8 mouse cellular contexts compared by ENCODE assay signal in the genomic region with DNA sequence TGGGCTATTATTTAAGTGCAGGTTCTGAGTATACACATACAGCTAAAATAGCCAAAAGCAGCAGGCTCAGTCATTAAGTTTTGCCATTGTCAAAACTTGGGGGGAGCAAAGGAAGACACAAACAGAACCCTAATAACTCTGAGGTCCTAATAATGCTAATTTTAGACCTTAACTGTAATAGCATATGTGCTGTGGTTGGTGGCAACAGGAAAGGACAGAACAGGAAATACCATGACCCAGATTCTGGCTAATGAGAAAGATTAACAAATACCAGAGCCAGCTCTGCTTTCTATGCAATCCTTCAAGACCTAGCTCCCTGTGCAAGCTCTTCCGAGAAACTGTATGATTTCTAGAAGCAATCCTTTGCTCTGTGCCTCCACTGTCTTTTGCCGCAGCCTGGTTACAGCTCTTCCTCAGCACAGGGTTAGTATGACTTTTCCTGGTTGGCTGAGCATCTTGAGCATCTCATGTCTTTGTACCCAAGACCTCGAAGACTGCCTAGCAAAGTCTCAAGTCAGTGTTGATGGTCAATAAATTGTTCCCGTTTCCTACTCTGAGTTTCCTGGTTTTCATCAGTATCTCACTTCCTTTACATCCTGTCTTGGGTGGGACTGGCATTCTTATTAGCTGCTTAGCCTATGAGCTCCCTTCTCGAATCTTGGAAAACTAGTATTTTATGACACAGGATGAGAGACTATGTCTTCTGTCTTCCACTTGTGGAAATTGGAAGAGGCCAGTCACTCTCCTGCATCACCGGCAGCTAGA. TPM values are rescaled to one million over a fixed set of nuclear protein-coding genes. Genes with fewer than 3 reads are reported as not detected.
A peak's percentile ranks its signal among the peaks of the same experiment; 100 is the strongest.
DNase-seq lines count a peak whose midpoint lies in the region; ATAC-seq lines count a peak whose summit lies in the region.

No protein-coding gene starts in this region.

- no peak for ATAC-seq in forebrain, embryonic 14.5 days
- peak; percentile 28 for ATAC-seq in CD4-positive, CD25-positive, alpha-beta regulatory T cell, adult 4 months
- ATAC-seq in heart, embryonic 13.5 days (ENCODE audit: extremely low read depth, insufficient number of reproducible peaks, low FRiP score, low TSS enrichment) = no peak
- ATAC-seq in liver, embryonic 16.5 days (ENCODE audit: low read depth) = peak; percentile 41; the same call in 1 of the 2 replicates

- 89% methylated on average over 6 of the region's 6 CpGs for WGBS in forebrain, embryonic 14.5 days
- WGBS in forebrain, embryonic 10.5 days = 91% methylated on average over 6 of the region's 6 CpGs
- 59% methylated on average over 6 of the region's 6 CpGs for WGBS in heart, embryonic 13.5 days
- WGBS in liver, embryonic 16.5 days (ENCODE audit: insufficient replicate concordance) = 38% methylated on average over 6 of the region's 6 CpGs

- no peak for DNase-seq in forebrain, embryonic 14.5 days (ENCODE audit: low spot score)
- DNase-seq in forebrain, embryonic 10.5 days (ENCODE audit: extremely low spot score, low spot score) = no peak
- DNase-seq in urinary bladder, adult 2 months (ENCODE audit: low spot score) = no peak
- DNase-seq in frontal cortex, postnatal 14 days (ENCODE audit: low spot score in 2 of 2) = no peak
- DNase-seq in c-Kit-positive CD71-positive TER-119-positive erythroid progenitor cells, embryonic 14.5 days (ENCODE audit: low spot score) = no peak

- no peak overlapping the region for H3K4me2 ChIP-seq in forebrain, embryonic 14.5 days (ENCODE audit: low read length)
- peak overlapping the region; percentile 61 for H3K4me2 ChIP-seq in heart, embryonic 13.5 days
- no peak overlapping the region for H3K4me2 ChIP-seq in liver, embryonic 16.5 days (ENCODE audit: low read depth, low read length)

- H3K9ac ChIP-seq in forebrain, embryonic 14.5 days (ENCODE audit: low read length) = no peak overlapping the region
- H3K9ac ChIP-seq in heart, embryonic 13.5 days = no peak overlapping the region
- H3K9ac ChIP-seq in liver, embryonic 16.5 days (ENCODE audit: low read depth, low read length) = no peak overlapping the region

- H3K27ac ChIP-seq in forebrain, embryonic 14.5 days (ENCODE audit: low read depth, low read length) = peak overlapping the region; percentile 81; the same call in 1 of the 2 replicates
- H3K27ac ChIP-seq in forebrain, embryonic 10.5 days = no peak overlapping the region
- peak overlapping the region; percentile 86 for H3K27ac ChIP-seq in heart, embryonic 13.5 days (replicated peaks)
- H3K27ac ChIP-seq in liver, embryonic 16.5 days (ENCODE audit: low read length) = peak overlapping the region; percentile 41

- H3K9me3 ChIP-seq in forebrain, embryonic 14.5 days (replicated peaks; ENCODE audit: control insufficient read depth, low read length) = no peaks in the 10 kb centered on the region
- no peaks in the 10 kb centered on the region for H3K9me3 ChIP-seq in forebrain, embryonic 10.5 days
- H3K9me3 ChIP-seq in heart, embryonic 13.5 days = no peaks in the 10 kb centered on the region
- H3K9me3 ChIP-seq in liver, embryonic 16.5 days (replicated peaks; ENCODE audit: control insufficient read depth, low read length) = no peaks in the 10 kb centered on the region

- no peaks in the 10 kb centered on the region for H3K36me3 ChIP-seq in forebrain, embryonic 14.5 days (ENCODE audit: control insufficient read depth, insufficient read depth, low read length)
- H3K36me3 ChIP-seq in forebrain, embryonic 10.5 days (replicated peaks) = no peaks in the 10 kb centered on the region
- H3K36me3 ChIP-seq in heart, embryonic 13.5 days = no peaks in the 10 kb centered on the region
- H3K36me3 ChIP-seq in liver, embryonic 16.5 days (ENCODE audit: control insufficient read depth, insufficient read depth) = no peaks in the 10 kb centered on the region

- H3K4me1 ChIP-seq in forebrain, embryonic 14.5 days (ENCODE audit: control insufficient read depth, insufficient read depth, low read length) = peaks cover 11% of the 10 kb centered on the region; the same call in 1 of the 2 replicates
- peaks cover 21% of the 10 kb centered on the region for H3K4me1 ChIP-seq in forebrain, embryonic 10.5 days
- H3K4me1 ChIP-seq in heart, embryonic 13.5 days = peaks cover 44% of the 10 kb centered on the region
- peaks cover 6% of the 10 kb centered on the region for H3K4me1 ChIP-seq in liver, embryonic 16.5 days (ENCODE audit: control insufficient read depth, low read depth, low read length)

- no peak overlapping the region for H3K4me3 ChIP-seq in forebrain, embryonic 14.5 days (ENCODE audit: low read depth, low read length)
- no peak overlapping the region for H3K4me3 ChIP-seq in forebrain, embryonic 10.5 days
- H3K4me3 ChIP-seq in heart, embryonic 13.5 days = peak overlapping the region; percentile 30; the same call in 1 of the 2 replicates
- no peak overlapping the region for H3K4me3 ChIP-seq in liver, embryonic 16.5 days (ENCODE audit: low read depth, low read length)

- no peaks in the 10 kb centered on the region for H3K27me3 ChIP-seq in forebrain, embryonic 14.5 days (replicated peaks; ENCODE audit: control insufficient read depth, insufficient read depth, low read length)
- no peaks in the 10 kb centered on the region for H3K27me3 ChIP-seq in forebrain, embryonic 10.5 days (ENCODE audit: poor library complexity, severe bottlenecking)
- H3K27me3 ChIP-seq in heart, embryonic 13.5 days (replicated peaks) = no peaks in the 10 kb centered on the region
- no peaks in the 10 kb centered on the region; the same call in 1 of the 2 replicates for H3K27me3 ChIP-seq in liver, embryonic 16.5 days (ENCODE audit: control insufficient read depth, insufficient read depth, low read depth, low read length)

RNA-seq across cellular contexts. Expression of gene Eed, which starts 49.9 kb away (rescaled TPM):
- 41.2 and 43.5 TPM in 2 replicates for polyA plus RNA-seq in forebrain, embryonic 14.5 days (2014; fragmentation: Nextera tagmentation; extraction: Ambion mirVana)
- polyA plus RNA-seq in forebrain, embryonic 10.5 days (2016; fragmentation: Nextera tagmentation; extraction: Ambion mirVana) = 95.3 and 102 TPM in 2 replicates
- polyA plus RNA-seq in CD4-positive, CD25-positive, alpha-beta regulatory T cell, adult 4 months (2017; shearing (Covaris generic)) = 10 to 100 TPM; 57.3 to 62.9 TPM
- polyA plus RNA-seq in heart, embryonic 13.5 days (2015; fragmentation: Nextera tagmentation; extraction: Ambion mirVana) = 42.0 and 45.5 TPM in 2 replicates
- 25.7 and 26.2 TPM in 2 replicates for polyA plus RNA-seq in liver, embryonic 16.5 days (2015; fragmentation: Nextera tagmentation; extraction: Ambion mirVana)
- 44.6 and 52.5 TPM in 2 replicates for polyA plus RNA-seq in urinary bladder, adult 2 months (2012; rRNA removed)

Comparison
In these comparisons a context has a peak if more than half of its experiments do, and no peak if none do; other contexts are left out.
1. ATAC-seq: peak in CD4-positive, CD25-positive, alpha-beta regulatory T cell, adult 4 months (single experiment) and liver, embryonic 16.5 days (single experiment); none in forebrain, embryonic 14.5 days (single experiment) and heart, embryonic 13.5 days (single experiment).